Mouse (Mus musculus) myocyte (in vitro differentiated cells): ENCODE data around the gene Faf1.

Experiments used
- E2F4 ChIP-seq: IDR thresholded peaks from one replicate; pipeline ENCODE4 v1.6.1; 2011; ENCODE audit warnings: mild to moderate bottlenecking, control low read depth, moderate library complexity; ENCODE audit not compliant: insufficient read depth
- POLR2A ChIP-seq: IDR thresholded peaks from one replicate; pipeline ENCODE4 v1.6.1; 2011; ENCODE audit warnings: low read depth, mild to moderate bottlenecking, control low read depth, moderate library complexity; ENCODE audit not compliant: insufficient read length
- TCF12 ChIP-seq: IDR thresholded peaks from one replicate; pipeline ENCODE4 v1.6.1; 2011; ENCODE audit warnings: mild to moderate bottlenecking, control low read depth; ENCODE audit not compliant: poor library complexity, insufficient read depth, severe bottlenecking
- USF1 ChIP-seq: IDR thresholded peaks from one replicate; pipeline ENCODE4 v1.6.1; 2011; ENCODE audit warnings: low read depth, mild to moderate bottlenecking, control low read depth, moderate library complexity

- no peak for TF ChIP-seq POLR2A
- TF ChIP-seq E2F4 = no peak
- TF ChIP-seq USF1 = no peak
- no peak for TF ChIP-seq TCF12
Observed at GRCm38 (mm10) chr4:109897810-109898566, 221.6 kb downstream of the Faf1 start.
